Mouse (Mus musculus) C2C12 (cell line): ENCODE results near the gene Dlx5.

Experiments
- CTCF ChIP-seq: IDR thresholded peaks from one replicate; pipeline ENCODE4 v1.5.1; 2011; ENCODE audit not compliant: control insufficient read depth, insufficient read depth, insufficient read length
- MYOD1 ChIP-seq: IDR thresholded peaks from one replicate; pipeline ENCODE4 v1.6.1; 2011; ENCODE audit warnings: low read depth; ENCODE audit not compliant: control insufficient read depth, insufficient read length
- MYOG ChIP-seq: IDR thresholded peaks from one replicate; pipeline ENCODE4 v1.6.1; 2011; ENCODE audit not compliant: control insufficient read depth, insufficient read length; ENCODE audit errors: extremely low read depth
- USF1 ChIP-seq: IDR thresholded peaks from one replicate; pipeline ENCODE4 v1.6.1; 2011; ENCODE audit warnings: low read depth, mild to moderate bottlenecking, control low read depth, moderate library complexity

DNA sequence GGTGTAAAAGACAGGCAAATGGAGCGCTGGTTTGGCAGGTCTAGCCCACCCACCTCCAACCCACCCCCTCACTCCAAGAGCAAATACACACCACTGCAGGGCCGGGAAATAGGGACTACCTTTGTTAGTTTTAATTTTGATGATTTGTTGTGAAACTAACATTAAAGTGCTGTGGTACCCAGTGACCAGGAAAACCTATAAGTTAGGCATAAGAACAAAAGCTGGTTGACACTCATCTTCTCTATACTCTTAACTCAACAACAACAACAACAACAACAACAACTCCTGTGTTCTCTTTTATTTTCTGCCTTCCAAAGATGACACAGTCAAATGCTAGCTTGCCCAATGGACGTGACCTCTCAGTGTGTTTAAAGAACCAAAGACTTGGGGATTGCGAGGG, 25.0 kb downstream of the Dlx5 start:
- no peak for TF ChIP-seq CTCF
- no peak for TF ChIP-seq MYOG
- TF ChIP-seq USF1, result no peak
- TF ChIP-seq MYOD1, result no peak
